Mouse (Mus musculus) erythroblast, embryonic 14.5 days (primary cell): ENCODE results near the gene Hist1h2bp. TPM values are rescaled to one million over a fixed set of nuclear protein-coding genes. Genes with fewer than 3 reads are reported as not detected.
"Not testable (repeated sequence)": the region's sequence is repeated elsewhere in the genome, so short reads cannot be mapped to it uniquely, and the experiment has no call there.

ENCODE experiments used
- H3K27me3 ChIP-seq: 2 replicates; pipeline ENCODE4 v1.6.1; 2012; ENCODE audit warnings: inconsistent platforms; ENCODE audit not compliant: control insufficient read depth
- H3K36me3 ChIP-seq: 2 replicates; pipeline ENCODE4 v1.6.1; 2012; ENCODE audit warnings: mild to moderate bottlenecking, inconsistent platforms; ENCODE audit not compliant: control insufficient read depth
- H3K4me1 ChIP-seq: 2 replicates; pipeline ENCODE4 v1.6.1; 2012; ENCODE audit warnings: inconsistent platforms; ENCODE audit not compliant: control insufficient read depth
- H3K4me3 ChIP-seq: replicated peaks from 2 replicates; pipeline ENCODE3; 2012; ENCODE audit warnings: moderate library complexity, mild to moderate bottlenecking, inconsistent platforms
- H3K9me3 ChIP-seq: 2 replicates; pipeline ENCODE4 v1.6.1; 2012; ENCODE audit warnings: low read length, inconsistent platforms, mixed read lengths; ENCODE audit not compliant: control insufficient read depth
- GATA1 ChIP-seq: IDR thresholded peaks from 2 replicates; pipeline ENCODE4 v1.6.1; 2012; ENCODE audit warnings: low read length, inconsistent platforms, mixed read lengths
- TAL1 ChIP-seq: IDR thresholded peaks from 3 replicates; pipeline ENCODE4 v1.6.1; 2012; ENCODE audit warnings: low read length, inconsistent platforms, mixed read lengths
- polyA plus RNA-seq: library from polyadenylated mRNA; stranded (reverse); fragments of >175 nt; gene quantifications from 2 replicates; pipeline ENCODE4 v1.2.3, GENCODE M21; 2012

The Hist1h2bp gene
- polyA plus RNA-seq, 1 experiment, result 5.1 TPM

DNA sequence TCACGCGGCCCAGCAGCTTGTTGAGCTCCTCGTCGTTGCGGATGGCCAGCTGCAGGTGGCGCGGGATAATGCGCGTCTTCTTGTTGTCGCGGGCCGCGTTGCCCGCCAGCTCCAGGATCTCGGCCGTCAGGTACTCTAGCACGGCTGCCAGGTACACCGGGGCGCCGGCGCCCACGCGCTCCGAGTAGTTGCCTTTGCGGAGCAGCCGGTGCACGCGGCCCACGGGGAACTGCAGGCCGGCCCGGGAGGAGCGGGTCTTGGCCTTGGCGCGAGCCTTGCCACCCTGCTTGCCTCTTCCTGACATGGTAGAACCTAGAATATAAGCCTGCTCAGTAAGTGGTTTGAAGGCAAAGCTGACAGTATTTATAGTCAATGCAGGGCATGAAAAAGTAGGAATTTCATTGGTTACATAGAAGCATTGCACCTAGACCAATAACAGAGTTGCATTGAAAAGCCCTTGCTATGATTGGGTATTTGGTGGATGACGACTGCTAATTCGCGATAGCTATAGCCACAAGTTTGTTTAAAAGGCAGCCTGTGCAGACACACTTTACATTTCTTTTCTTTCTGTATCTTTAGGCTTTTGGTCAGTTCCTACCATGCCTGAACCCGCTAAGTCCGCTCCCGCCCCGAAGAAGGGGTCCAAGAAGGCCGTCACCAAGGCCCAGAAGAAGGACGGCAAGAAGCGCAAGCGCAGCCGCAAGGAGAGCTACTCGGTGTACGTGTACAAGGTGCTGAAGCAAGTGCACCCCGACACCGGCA is 33.6 kb upstream of the Hist1h2bp start, which contains the start of the genes Hist1h2ak and Hist1h2bn:
Hist1h2ak (minus strand) TSS at position 304 of the 762 bp plus-strand sequence.
Hist1h2bn (plus strand) TSS at position 600 of the 762 bp plus-strand sequence.
- H3K27me3 ChIP-seq, H3K9me3 ChIP-seq: not testable (repeated sequence)
- Histone ChIP-seq H3K36me3 (peaks cover 14% of the 10 kb centered on the region), H3K4me3 (peak within 1 kb of the TSS; percentile 65), H3K4me1 (peaks cover 49% of the 10 kb centered on the region)
- 0 out of 2 replicates have a peak, but pooled peaks have one; percentile 21 for TF ChIP-seq GATA1

GRCm38 (mm10) chr13:21754294-21755001 is 32.8 kb upstream of the Hist1h2bp start:
- H3K27me3 ChIP-seq, H3K9me3 ChIP-seq, H3K36me3 ChIP-seq: not testable (repeated sequence)
- peak overlapping the region; percentile 65 for H3K4me3 ChIP-seq
- peak; percentile 89 for TF ChIP-seq GATA1
- peaks cover 49% of the 10 kb centered on the region for H3K4me1 ChIP-seq

DNA sequence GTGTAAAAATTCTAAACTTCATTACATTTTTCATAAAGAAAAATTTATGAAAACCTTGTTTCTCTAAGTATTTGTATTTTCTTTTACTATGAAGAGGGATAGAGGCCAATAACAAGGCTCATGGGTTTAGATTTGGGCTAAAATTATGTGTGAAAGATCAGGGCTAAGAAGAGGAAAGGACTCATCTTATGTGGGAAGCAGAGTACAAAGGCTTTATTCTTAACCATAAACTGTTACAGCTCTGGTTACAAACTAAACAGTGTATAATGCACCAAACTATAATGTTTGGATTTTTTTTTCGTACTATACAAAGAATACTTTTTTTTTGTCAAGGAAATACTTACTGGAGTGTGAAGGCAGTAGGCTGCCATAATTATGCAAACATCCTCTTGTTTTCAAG is 31.6 kb upstream of the Hist1h2bp start:
- no peak for TF ChIP-seq TAL1
- no peak for TF ChIP-seq GATA1
- H3K4me3 ChIP-seq, result peak overlapping the region; percentile 65
- no peaks in the 10 kb centered on the region for H3K27me3 ChIP-seq

GRCm38 (mm10) chr13:21778814-21779766 is 8.2 kb upstream of the Hist1h2bp start:
- Histone ChIP-seq H3K4me3 (peak overlapping the region; percentile 88), H3K27me3 (no peaks in the 10 kb centered on the region), H3K9me3 (peaks cover 2% of the 10 kb centered on the region; the same call in 1 of the 2 replicates), H3K4me1 (peaks cover 73% of the 10 kb centered on the region), H3K36me3 (peaks cover 34% of the 10 kb centered on the region)
- TF ChIP-seq TAL1 (no peak), GATA1 (no peak)

More for the DNA sequence above, 31.6 kb upstream of the Hist1h2bp start:
- Histone ChIP-seq H3K4me1 (peaks cover 47% of the 10 kb centered on the region), H3K36me3 (peaks cover 7% of the 10 kb centered on the region), H3K9me3 (no peaks in the 10 kb centered on the region)

- 0 out of 2 replicates have a peak, but pooled peaks have one; percentile 13 for TF ChIP-seq GATA1
- TF ChIP-seq TAL1, result no peak
- peaks cover 2% of the 10 kb centered on the region; the same call in 1 of the 2 replicates for H3K9me3 ChIP-seq
- H3K27me3 ChIP-seq, result no peaks in the 10 kb centered on the region
- peaks cover 79% of the 10 kb centered on the region for H3K4me1 ChIP-seq
- H3K36me3 ChIP-seq, result peaks cover 24% of the 10 kb centered on the region
- H3K4me3 ChIP-seq, result peak within 1 kb of the TSS; percentile 88
Observed at GRCm38 (mm10) chr13:21779767-21780731, 7.2 kb upstream of the Hist1h2bp start, which contains the start of gene Hist1h1b. Gene Hist1h1b (minus strand): TSS chr13:21780625.

- Histone ChIP-seq H3K4me1 (peaks cover 83% of the 10 kb centered on the region), H3K9me3 (peaks cover 2% of the 10 kb centered on the region; the same call in 1 of the 2 replicates), H3K36me3 (peaks cover 18% of the 10 kb centered on the region), H3K27me3 (no peaks in the 10 kb centered on the region), H3K4me3 (peak overlapping the region; percentile 88)
- no peak for TF ChIP-seq TAL1
- no peak for TF ChIP-seq GATA1
Observed at GRCm38 (mm10) chr13:21781021-21781555, 6.2 kb upstream of the Hist1h2bp start.

DNA sequence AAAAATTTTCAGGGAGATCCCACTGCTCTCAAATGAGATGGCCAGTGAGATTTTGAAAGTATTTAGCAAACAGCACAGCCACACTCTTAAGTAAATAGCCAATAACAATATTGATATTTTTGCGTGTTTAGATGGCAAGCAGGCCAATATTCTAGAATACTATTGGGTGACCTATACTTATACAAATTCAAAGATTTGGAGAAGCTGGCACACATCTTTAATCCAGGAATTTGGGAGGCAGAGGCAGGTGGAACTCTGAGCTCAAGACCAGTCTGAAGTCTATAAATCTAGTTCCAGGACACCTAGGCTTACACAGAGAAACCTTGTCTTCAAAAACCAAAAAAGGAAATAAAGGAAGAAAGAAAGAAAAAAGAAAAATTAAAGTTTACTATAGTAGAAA is 5.6 kb upstream of the Hist1h2bp start:
- H3K4me1 ChIP-seq, result peaks cover 81% of the 10 kb centered on the region
- peaks cover 2% of the 10 kb centered on the region; the same call in 1 of the 2 replicates for H3K9me3 ChIP-seq
- H3K36me3 ChIP-seq, result peaks cover 12% of the 10 kb centered on the region
- H3K27me3 ChIP-seq, result no peaks in the 10 kb centered on the region
- TF ChIP-seq GATA1 (no peak), TAL1 (no peak)
- peak overlapping the region; percentile 88 for H3K4me3 ChIP-seq

DNA sequence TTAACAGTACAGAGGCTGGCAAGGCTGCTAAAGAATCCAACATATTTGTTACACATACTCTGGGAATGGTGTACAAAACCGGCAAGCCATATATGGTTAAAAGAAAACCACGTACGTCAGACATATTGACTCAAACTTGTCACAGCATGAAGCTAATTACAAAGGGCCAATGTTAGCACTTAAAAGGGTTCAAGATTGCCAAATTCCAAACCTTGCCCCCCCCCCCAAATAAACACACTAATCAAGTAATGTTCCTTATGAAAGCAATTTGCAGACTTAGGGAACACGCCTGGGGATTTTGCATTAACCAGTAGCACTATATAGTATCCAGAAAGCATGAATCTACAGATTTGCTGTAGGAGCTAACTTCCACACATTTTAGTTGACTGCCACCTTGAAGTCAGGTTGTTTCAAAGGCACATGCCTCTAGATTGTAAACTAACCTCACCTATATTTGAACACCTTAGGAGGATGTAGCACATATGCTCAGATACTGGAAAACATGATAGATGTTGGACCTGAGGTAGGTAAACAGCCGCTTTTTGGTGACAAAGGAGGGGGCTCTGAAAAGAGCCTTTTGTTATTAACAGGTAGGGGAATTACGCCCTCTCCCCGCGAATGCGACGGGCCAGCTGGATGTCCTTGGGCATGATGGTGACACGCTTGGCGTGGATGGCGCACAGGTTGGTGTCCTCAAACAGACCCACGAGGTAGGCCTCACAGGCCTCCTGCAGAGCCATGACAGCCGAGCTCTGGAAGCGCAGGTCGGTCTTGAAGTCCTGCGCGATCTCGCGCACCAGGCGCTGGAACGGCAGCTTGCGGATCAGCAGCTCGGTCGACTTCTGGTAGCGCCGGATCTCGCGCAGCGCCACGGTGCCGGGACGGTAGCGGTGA is 4.7 kb upstream of the Hist1h2bp start:
- H3K27me3 ChIP-seq, H3K9me3 ChIP-seq, H3K36me3 ChIP-seq: not testable (repeated sequence)
- Histone ChIP-seq H3K4me1 (peaks cover 73% of the 10 kb centered on the region), H3K4me3 (peak overlapping the region; percentile 88)
